Mouse (Mus musculus) right cerebral cortex, adult 18-20 months (tissue): ENCODE measurements around the gene Tanc2.

Experiments
- DNase-seq: peaks from one replicate; pipeline ENCODE4 v3.0.0; 2022; ENCODE audit warnings: mixed read lengths

Gene Tanc2

GRCm38 (mm10) chr11:105837962-105838361 lies 248.2 kb downstream of the Tanc2 start:
- DNase-seq: peak; percentile 61

GRCm38 (mm10) chr11:105845901-105846300 lies 256.1 kb downstream of the Tanc2 start:
- no peak for DNase-seq

- DNase-seq: no peak
Measured at GRCm38 (mm10) chr11:105855504-105855903, 265.7 kb downstream of the Tanc2 start.

GRCm38 (mm10) chr11:105858063-105858462 lies 268.3 kb downstream of the Tanc2 start:
- DNase-seq: no peak

- DNase-seq: no peak
Measured at GRCm38 (mm10) chr11:105885558-105885957, 295.8 kb downstream of the Tanc2 start.

- DNase-seq: no peak
Measured at GRCm38 (mm10) chr11:105887281-105887680, 297.5 kb downstream of the Tanc2 start.

- no peak for DNase-seq
Measured at GRCm38 (mm10) chr11:105899151-105899550, 309.4 kb downstream of the Tanc2 start.

GRCm38 (mm10) chr11:105901501-105901900 lies 311.7 kb downstream of the Tanc2 start:
- DNase-seq: no peak

- DNase-seq: no peak
Measured at GRCm38 (mm10) chr11:105902956-105903355, 313.2 kb downstream of the Tanc2 start.

GRCm38 (mm10) chr11:105905529-105906213 lies 315.9 kb downstream of the Tanc2 start:
- no peak for DNase-seq

- DNase-seq: no peak
Measured at GRCm38 (mm10) chr11:105907381-105907780, 317.6 kb downstream of the Tanc2 start.

- DNase-seq: no peak
Measured at GRCm38 (mm10) chr11:105908926-105909325, 319.1 kb downstream of the Tanc2 start.

- DNase-seq: no peak
Measured at GRCm38 (mm10) chr11:105909617-105910016, 319.8 kb downstream of the Tanc2 start.

- DNase-seq: no peak
Measured at GRCm38 (mm10) chr11:105911149-105911548, 321.4 kb downstream of the Tanc2 start.

GRCm38 (mm10) chr11:105911592-105912375 lies 322.0 kb downstream of the Tanc2 start:
- peak; percentile 85 for DNase-seq

GRCm38 (mm10) chr11:105913580-105913979 lies 323.8 kb downstream of the Tanc2 start:
- peak; percentile 78 for DNase-seq

GRCm38 (mm10) chr11:105920098-105920785 lies 330.5 kb downstream of the Tanc2 start:
- no peak for DNase-seq

- no peak for DNase-seq
Measured at GRCm38 (mm10) chr11:105920836-105921235, 331.1 kb downstream of the Tanc2 start.

GRCm38 (mm10) chr11:105921275-105921674 lies 331.5 kb downstream of the Tanc2 start:
- DNase-seq: no peak

GRCm38 (mm10) chr11:105922769-105923663 lies 333.2 kb downstream of the Tanc2 start:
- DNase-seq: peak; percentile 58

GRCm38 (mm10) chr11:105927065-105928030 lies 337.6 kb downstream of the Tanc2 start:
- DNase-seq: peak; percentile 75
